Mouse (Mus musculus) stomach, postnatal 0 days (tissue): ENCODE results near the gene Ppfibp1. TPM values are rescaled to one million over a fixed set of nuclear protein-coding genes. Genes with fewer than 3 reads are reported as not detected.

Experiments
- ATAC-seq: fragments of 200-750 bp; cut with Nextera tagmentation; 2 replicates; pipeline ENCODE4 v1.8.0; 2017; ENCODE audit not compliant: low FRiP score, low TSS enrichment
- DNase-seq: peaks from one replicate; pipeline ENCODE4 v3.0.0-alpha.2; 2016; ENCODE audit warnings: low spot score
- H3K27ac ChIP-seq: fragments of 300-500 bp; sonication (generic); replicated peaks from 2 replicates; pipeline ENCODE4 v1.5.1; 2014; ENCODE audit warnings: mild to moderate bottlenecking, control low read depth
- H3K27me3 ChIP-seq: fragments of 300-500 bp; sonication (generic); 2 replicates; pipeline ENCODE4 v1.6.1; 2014; ENCODE audit warnings: low read length; ENCODE audit not compliant: control insufficient read depth, insufficient read depth
- H3K36me3 ChIP-seq: fragments of 300-500 bp; sonication (generic); 2 replicates; pipeline ENCODE4 v1.6.1; 2014; ENCODE audit warnings: low read length, mixed read lengths; ENCODE audit not compliant: control insufficient read depth, insufficient read depth
- H3K4me1 ChIP-seq: fragments of 300-500 bp; sonication (generic); replicated peaks from 2 replicates; pipeline ENCODE4 v1.6.1; 2014; ENCODE audit warnings: antibody characterized with exemption; ENCODE audit not compliant: control insufficient read depth, insufficient read depth
- H3K4me2 ChIP-seq: fragments of 300-500 bp; sonication (generic); replicated peaks from 2 replicates; pipeline ENCODE4 v1.6.1; 2014; ENCODE audit warnings: low read depth, mild to moderate bottlenecking, control low read depth, moderate library complexity
- H3K4me3 ChIP-seq: fragments of 300-500 bp; sonication (generic); 2 replicates; pipeline ENCODE4 v1.5.1; 2014; ENCODE audit warnings: low read depth, low read length, control low read depth
- H3K9ac ChIP-seq: fragments of 300-500 bp; sonication (generic); 2 replicates; pipeline ENCODE4 v1.6.1; 2014; ENCODE audit warnings: mild to moderate bottlenecking, low read length, control low read depth, mixed read lengths
- H3K9me3 ChIP-seq: fragments of 300-500 bp; sonication (generic); 2 replicates; pipeline ENCODE4 v1.6.1; 2016; ENCODE audit warnings: low read length; ENCODE audit not compliant: control insufficient read depth
- CTCF ChIP-seq: IDR thresholded peaks from 2 replicates; pipeline ENCODE4 v1.5.1; 2016; ENCODE audit warnings: antibody characterized with exemption, low read depth, mild to moderate bottlenecking, moderate library complexity
- EP300 ChIP-seq: optimal IDR thresholded peaks from 2 replicates; pipeline ENCODE3; 2016; ENCODE audit warnings: antibody characterized with exemption
- WGBS: fragments of 180-500 bp; shearing (Covaris S2); extraction: QIAGEN DNeasy Blood & Tissue Kit; methylation state at CpG from one replicate; pipeline ENCODE4 v1.1.7; 2014; 5-methylcytosine and 5-hydroxymethylcytosine counted together
- polyA plus RNA-seq: library from polyadenylated mRNA; unstranded; fragments of >200 nt; fragmentation: Nextera tagmentation; extraction: Ambion mirVana; gene quantifications from 2 replicates; pipeline ENCODE4 v1.2.1, GENCODE M21; 2015

Ppfibp1 gene
- polyA plus RNA-seq, 1 experiment from 2014 or later, result 29.8 TPM

GRCm38 (mm10) chr6:146954258-146954657 is 66.0 kb downstream of the Ppfibp1 start, which contains the start of gene 1700034J05Rik:
1700034J05Rik (minus strand) TSS chr6:146954422.
- no peak within 1 kb of the TSS for H3K4me2 ChIP-seq
- no peaks in the 10 kb centered on the region for H3K36me3 ChIP-seq
- 87% methylated on average over 1 of the region's 1 CpGs for WGBS
- TF ChIP-seq EP300, result no peak
- TF ChIP-seq CTCF, result no peak
- H3K27me3 ChIP-seq, result no peaks in the 10 kb centered on the region
- H3K4me1 ChIP-seq, result no peaks in the 10 kb centered on the region
- H3K9me3 ChIP-seq, result no peaks in the 10 kb centered on the region
- no peak within 1 kb of the TSS for H3K9ac ChIP-seq
- ATAC-seq (no peak), DNase-seq (no peak)
- no peak within 1 kb of the TSS for H3K27ac ChIP-seq
- no peak within 1 kb of the TSS for H3K4me3 ChIP-seq

GRCm38 (mm10) chr6:146955475-146955874 is 67.2 kb downstream of the Ppfibp1 start:
- Histone ChIP-seq H3K9me3 (no peaks in the 10 kb centered on the region), H3K27me3 (no peaks in the 10 kb centered on the region), H3K27ac (no peak overlapping the region), H3K36me3 (no peaks in the 10 kb centered on the region), H3K9ac (no peak overlapping the region), H3K4me2 (no peak overlapping the region), H3K4me1 (no peaks in the 10 kb centered on the region), H3K4me3 (no peak overlapping the region)
- WGBS, result 79% methylated on average over 1 of the region's 1 CpGs
- ATAC-seq (no peak; the same call in 1 of the 2 replicates), DNase-seq (no peak)
- TF ChIP-seq CTCF (no peak), EP300 (no peak)

GRCm38 (mm10) chr6:146955896-146956295 is 67.6 kb downstream of the Ppfibp1 start:
- 64% methylated on average over 12 of the region's 12 CpGs for WGBS
- Histone ChIP-seq H3K27ac (0 out of 2 replicates have a peak overlapping the region, but pooled peaks have one; percentile 13), H3K4me1 (no peaks in the 10 kb centered on the region), H3K9me3 (no peaks in the 10 kb centered on the region), H3K4me2 (no peak overlapping the region), H3K36me3 (no peaks in the 10 kb centered on the region), H3K4me3 (no peak overlapping the region), H3K9ac (no peak overlapping the region), H3K27me3 (no peaks in the 10 kb centered on the region)
- DNase-seq (no peak), ATAC-seq (no peak; the same call in 1 of the 2 replicates)
- TF ChIP-seq CTCF, result no peak
- TF ChIP-seq EP300, result no peak

- no peak overlapping the region for H3K4me2 ChIP-seq
- no peaks in the 10 kb centered on the region for H3K9me3 ChIP-seq
- no peak overlapping the region for H3K9ac ChIP-seq
- H3K27me3 ChIP-seq, result no peaks in the 10 kb centered on the region
- no peak overlapping the region for H3K27ac ChIP-seq
- H3K4me3 ChIP-seq, result no peak overlapping the region
- H3K36me3 ChIP-seq, result no peaks in the 10 kb centered on the region
- H3K4me1 ChIP-seq, result 0 out of 2 replicates have a peak, but pooled peaks cover 2% of the 10 kb centered on the region
- 77% methylated on average over 1 of the region's 1 CpGs for WGBS
- TF ChIP-seq EP300, result no peak
- TF ChIP-seq CTCF, result no peak
- DNase-seq, result no peak
- ATAC-seq, result no peak
These were observed 68.7 kb downstream of the Ppfibp1 start for GRCm38 (mm10) chr6:146956961-146957360.

GRCm38 (mm10) chr6:146958694-146959093 is 70.4 kb downstream of the Ppfibp1 start:
- Histone ChIP-seq H3K27ac (no peak overlapping the region), H3K4me3 (no peak overlapping the region), H3K4me1 (0 out of 2 replicates have a peak, but pooled peaks cover 2% of the 10 kb centered on the region), H3K9ac (no peak overlapping the region), H3K36me3 (no peaks in the 10 kb centered on the region), H3K9me3 (no peaks in the 10 kb centered on the region), H3K4me2 (no peak overlapping the region), H3K27me3 (no peaks in the 10 kb centered on the region)
- WGBS, result 78% methylated on average over 1 of the region's 1 CpGs
- DNase-seq, result no peak
- TF ChIP-seq EP300 (no peak), CTCF (no peak)
- ATAC-seq, result no peak

- Histone ChIP-seq H3K9ac (no peak overlapping the region), H3K27me3 (no peaks in the 10 kb centered on the region), H3K4me1 (0 out of 2 replicates have a peak, but pooled peaks cover 2% of the 10 kb centered on the region), H3K36me3 (no peaks in the 10 kb centered on the region), H3K4me2 (no peak overlapping the region), H3K4me3 (no peak overlapping the region), H3K27ac (peak overlapping the region; percentile 41), H3K9me3 (no peaks in the 10 kb centered on the region)
- TF ChIP-seq EP300, result no peak
- TF ChIP-seq CTCF, result no peak
- 45% methylated on average over 9 of the region's 9 CpGs for WGBS
- ATAC-seq, result peak; percentile 84
- DNase-seq, result peak; percentile 57
These were observed 71.8 kb downstream of the Ppfibp1 start for GRCm38 (mm10) chr6:146959908-146960680.
